Mouse (Mus musculus): ENCODE results near the gene Gm10153. TPM values are rescaled to one million over a fixed set of nuclear protein-coding genes. Genes with fewer than 3 reads are reported as not detected.

Gm10153 gene
- not detected for total RNA-seq (2023)

DNA sequence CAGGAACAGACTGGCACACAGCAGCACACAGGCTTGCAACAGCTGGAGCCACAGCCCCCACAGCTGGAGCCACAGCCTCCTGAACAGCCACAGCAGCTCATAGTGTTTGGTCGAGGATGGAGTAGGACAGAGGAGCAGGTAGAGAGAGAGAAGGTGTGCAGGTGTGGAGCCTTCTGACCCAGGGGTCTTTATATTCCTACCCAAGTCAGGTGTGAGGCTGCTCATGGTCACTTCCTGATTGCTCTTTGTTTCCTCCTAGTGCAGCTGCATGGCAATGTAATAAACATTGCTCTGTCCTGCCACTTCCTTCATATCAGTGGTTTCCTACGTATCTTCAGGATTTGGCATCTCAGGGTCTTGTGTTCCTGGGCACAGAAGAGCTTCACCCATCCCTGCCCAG lies at the start of gene Gm10153:
Gm10153 (minus strand) TSS at position 101 of the 400 bp plus-strand sequence.

DNA sequence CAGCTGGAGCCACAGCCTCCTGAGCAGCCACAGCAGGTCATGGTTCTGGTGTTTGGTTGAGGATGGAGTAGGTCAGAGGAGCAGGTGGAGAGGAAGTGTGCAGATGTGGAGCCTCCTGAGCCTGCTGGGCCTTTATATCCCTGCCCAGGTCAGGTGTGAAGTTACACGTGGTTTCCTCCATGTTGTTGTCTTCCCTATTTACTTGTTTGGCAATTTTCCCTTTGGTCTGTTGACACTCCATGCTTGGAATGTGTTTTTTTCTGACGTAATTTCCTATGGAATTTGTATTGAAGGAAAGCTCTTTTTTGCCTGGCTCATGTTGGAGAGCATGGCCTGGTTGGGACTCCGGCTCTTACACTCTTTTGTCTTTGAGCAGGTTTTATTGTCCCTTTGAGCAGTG lies 39.7 kb upstream of the Gm10153 start, which contains the start of gene Krtap5-5:
Krtap5-5 (minus strand) TSS at position 101 of the 400 bp plus-strand sequence.

DNA sequence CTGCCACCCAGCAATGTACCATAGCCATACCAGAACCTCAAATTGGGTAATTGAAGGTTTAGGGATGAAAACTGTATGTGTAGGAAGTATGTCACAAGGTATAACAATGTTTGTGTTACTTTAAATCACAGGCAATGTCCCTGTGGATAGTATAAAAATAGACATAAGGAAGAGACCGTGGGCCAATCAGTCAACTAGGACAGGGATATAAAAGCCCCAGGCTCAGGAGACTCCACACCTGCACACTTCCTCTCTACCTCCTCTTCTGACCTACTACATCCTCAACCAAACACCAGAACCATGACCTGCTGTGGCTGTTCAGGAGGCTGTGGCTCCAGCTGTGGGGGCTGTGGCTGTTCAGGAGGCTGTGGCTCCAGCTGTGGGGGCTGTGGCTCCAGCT lies 21.4 kb upstream of the Gm10153 start, which contains the start of gene Gm7579:
Gm7579 (plus strand) TSS at position 301 of the 400 bp plus-strand sequence.

DNA sequence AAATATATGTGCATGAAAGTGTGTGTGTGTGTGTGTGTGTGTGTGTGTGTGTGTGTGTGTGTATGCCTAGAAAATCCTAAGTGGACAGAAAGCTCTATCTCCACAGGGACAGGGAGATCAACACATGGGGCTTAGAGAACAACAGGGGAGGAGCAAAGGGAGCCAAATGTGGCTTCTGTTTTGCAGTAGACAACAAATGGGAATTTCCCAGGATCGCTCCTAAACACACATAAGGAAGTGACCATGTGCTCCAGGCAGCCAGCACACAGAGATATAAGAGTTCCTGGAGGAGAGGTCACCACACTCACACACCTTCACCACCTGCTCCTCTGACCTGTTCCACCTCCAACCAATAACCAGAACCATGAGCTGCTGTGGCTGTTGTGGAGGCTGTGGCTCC lies 10.9 kb upstream of the Gm10153 start, which contains the start of gene Krtap5-3:
Krtap5-3 (plus strand) TSS at position 301 of the 400 bp plus-strand sequence.

DNA sequence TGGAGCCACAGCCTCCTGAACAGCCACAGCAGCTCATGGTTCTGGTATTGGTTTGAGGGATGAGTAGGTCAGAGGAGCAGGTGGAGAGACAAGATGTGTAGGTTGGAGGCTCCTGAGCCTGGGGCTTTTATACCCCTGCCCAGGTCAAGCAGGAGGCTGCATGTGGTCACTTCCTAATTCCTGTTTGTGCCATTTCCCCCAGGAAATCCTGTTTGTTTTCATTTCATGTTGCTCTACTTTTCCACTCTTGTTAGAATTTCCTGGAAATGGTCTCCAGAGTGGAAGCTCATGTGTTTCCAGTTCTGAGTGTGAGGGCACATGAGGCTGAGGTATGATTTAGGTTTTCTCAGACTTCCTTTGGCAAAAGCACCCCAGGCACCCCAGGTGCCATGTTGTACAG lies 14.3 kb downstream of the Gm10153 start, which contains the start of gene Krtap5-2:
Krtap5-2 (minus strand) TSS at position 101 of the 400 bp plus-strand sequence.

DNA sequence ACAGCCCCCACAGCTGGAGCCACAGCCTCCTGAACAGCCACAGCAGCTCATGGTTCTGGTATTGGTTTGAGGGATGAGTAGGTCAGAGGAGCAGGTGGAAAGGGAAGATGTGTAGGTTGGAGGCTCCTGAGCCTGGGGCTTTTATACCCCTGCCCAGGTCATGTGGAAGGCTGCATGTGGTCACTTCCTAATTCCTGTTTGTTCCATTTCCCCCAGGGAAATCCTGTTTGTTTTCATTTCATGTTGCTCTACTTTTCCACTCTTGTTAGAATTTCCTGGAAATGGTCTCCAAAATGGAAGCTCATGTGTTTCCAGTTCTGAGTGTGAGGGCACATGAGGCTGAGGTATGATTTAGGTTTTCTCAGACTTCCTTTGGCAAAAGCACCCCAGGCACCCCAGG lies 24.6 kb downstream of the Gm10153 start, which contains the start of gene Gm4553:
Gm4553 (minus strand) TSS at position 101 of the 400 bp plus-strand sequence.

DNA sequence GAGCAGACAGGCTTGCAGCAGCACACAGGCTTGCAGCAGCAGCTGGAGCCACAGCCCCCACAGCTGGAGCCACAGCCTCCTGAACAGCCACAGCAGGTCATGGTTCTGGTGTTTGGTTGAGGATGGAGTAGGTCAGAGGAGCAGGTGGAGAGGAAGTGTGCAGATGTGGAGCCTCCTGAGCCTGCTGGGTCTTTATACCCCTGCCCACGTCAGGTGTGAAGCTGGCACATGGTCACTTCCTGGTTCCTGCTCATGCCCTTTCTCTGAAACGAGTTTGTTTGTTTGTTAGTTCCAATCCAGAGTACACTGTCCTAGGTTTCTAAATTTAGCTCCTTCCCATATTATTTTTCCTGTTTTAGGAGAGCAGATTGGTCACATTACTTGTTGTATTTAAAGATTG lies 33.2 kb downstream of the Gm10153 start, which contains the start of gene Gm29735:
Gm29735 (minus strand) TSS at position 101 of the 400 bp plus-strand sequence.

DNA sequence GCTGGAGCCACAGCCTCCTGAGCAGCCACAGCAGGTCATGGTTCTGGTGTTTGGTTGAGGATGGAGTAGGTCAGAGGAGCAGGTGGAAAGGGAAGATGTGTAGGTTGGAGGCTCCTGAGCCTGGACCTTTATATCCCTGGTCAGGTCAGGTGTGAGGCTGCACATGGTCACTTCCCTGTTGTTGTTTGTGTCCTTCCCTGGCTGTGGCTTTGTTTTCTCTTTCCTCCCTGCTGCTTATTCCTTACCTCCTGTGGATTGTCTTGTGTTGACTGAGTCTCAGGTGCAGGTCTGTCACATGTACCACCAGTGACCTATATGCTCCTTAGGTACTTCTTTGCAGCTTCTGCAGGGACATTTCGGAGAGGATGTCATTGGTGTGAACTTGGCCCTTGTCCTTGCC lies 45.7 kb downstream of the Gm10153 start, which contains the start of gene Gm45337:
Gm45337 (minus strand) TSS at position 101 of the 400 bp plus-strand sequence.

Other genes with a start within 250 kb of the Gm10153 start
- not detected for gene Brsk2, start 240.6 kb downstream of the Gm10153 start, total RNA-seq (2023)
- gene Mob2, start 129.3 kb downstream of the Gm10153 start, total RNA-seq (2023) = 59.4 TPM
- 5.1 TPM for gene Dusp8, start 94.5 kb downstream of the Gm10153 start, total RNA-seq (2023)
- gene Gm45618, start 69.7 kb downstream of the Gm10153 start, total RNA-seq (2023) = not detected
- not detected for gene Gm39115, start 54.4 kb downstream of the Gm10153 start, total RNA-seq (2023)
- not detected for gene Gm45337, start 45.8 kb downstream of the Gm10153 start, total RNA-seq (2023)
- not detected for gene Gm29735, start 33.3 kb downstream of the Gm10153 start, total RNA-seq (2023)
- not detected for gene Gm4553, start 24.6 kb downstream of the Gm10153 start, total RNA-seq (2023)
- gene Krtap5-2, start 14.4 kb downstream of the Gm10153 start, total RNA-seq (2023) = not detected
- gene Krtap5-3, start 11.0 kb upstream of the Gm10153 start, total RNA-seq (2023) = not detected
- not detected for gene Gm7579, start 21.5 kb upstream of the Gm10153 start, total RNA-seq (2023)
- gene Krtap5-5, start 39.6 kb upstream of the Gm10153 start, total RNA-seq (2023) = not detected
- gene Gm40460, start 50.7 kb upstream of the Gm10153 start, total RNA-seq (2023) = not detected
- gene Gm2431, start 68.0 kb upstream of the Gm10153 start, total RNA-seq (2023) = not detected
- gene Gm4559, start 84.0 kb upstream of the Gm10153 start, total RNA-seq (2023) = not detected
- not detected for gene Krtap5-1, start 106.7 kb upstream of the Gm10153 start, total RNA-seq (2023)
- not detected for gene Krtap5-4, start 113.2 kb upstream of the Gm10153 start, total RNA-seq (2023)
- gene Ifitm10, start 183.4 kb upstream of the Gm10153 start, total RNA-seq (2023) = 6.4 TPM
- gene Gm49369, start 192.3 kb upstream of the Gm10153 start, total RNA-seq (2023) = 0.83 TPM
- gene Ctsd, start 197.6 kb upstream of the Gm10153 start, total RNA-seq (2023) = 233 TPM
- gene Syt8, start 244.5 kb upstream of the Gm10153 start, total RNA-seq (2023) = not detected